In the genomic region with DNA sequence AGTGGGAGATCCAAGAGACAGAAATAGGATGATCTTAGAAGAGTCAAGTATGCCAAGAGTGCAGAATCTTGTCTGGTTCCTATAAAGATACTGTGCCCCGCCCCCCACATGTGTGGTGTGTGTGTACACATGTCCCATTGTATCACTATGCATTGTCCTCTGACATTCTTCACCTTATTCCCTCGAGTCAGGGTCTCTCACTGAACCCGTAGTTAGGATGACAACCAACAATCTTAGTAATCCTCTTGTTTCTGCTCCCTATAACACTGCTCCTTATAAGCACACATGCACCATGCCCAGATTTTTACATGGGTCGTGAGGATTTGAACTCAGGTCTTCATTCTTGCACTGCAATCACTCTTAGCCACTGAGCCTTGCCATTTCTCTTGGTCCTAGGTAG, we compare ENCODE assay signal across 26 mouse cellular contexts. TPM values are rescaled to one million over a fixed set of nuclear protein-coding genes. Genes with fewer than 3 reads are reported as not detected.
DNase-seq lines count a peak whose midpoint lies in the region; ATAC-seq and TF ChIP-seq lines count a peak whose summit lies in the region.
"Had no signal": no experiment of that assay in that cellular context is flagged by ENCODE, and none has a peak within 500 bp of the region (broad histone marks: within the 10 kb centered on the region; RNA-seq: fewer than 3 reads in every experiment).

No protein-coding gene starts in this region.

- peaks cover 17% of the 10 kb centered on the region for H3K36me3 ChIP-seq in erythroblast, embryonic 14.5 days (ENCODE audit: control insufficient read depth)
- peaks cover 6% of the 10 kb centered on the region; the same call in 1 of the 2 replicates for H3K36me3 ChIP-seq in liver, embryonic 13.5 days
- no peaks in the 10 kb centered on the region for H3K36me3 ChIP-seq in myocyte (ENCODE audit: control insufficient read depth, insufficient read depth)

- no peaks in the 10 kb centered on the region for H3K9me3 ChIP-seq in erythroblast, embryonic 14.5 days (ENCODE audit: control insufficient read depth, low read length)
- no peaks in the 10 kb centered on the region for H3K9me3 ChIP-seq in liver, embryonic 13.5 days (replicated peaks)
- H3K9me3 ChIP-seq: forebrain, embryonic 12.5 days; forebrain, embryonic 15.5 days; heart, embryonic 10.5 days; heart, embryonic 13.5 days had no signal

- peak overlapping the region; percentile 83; the same call in 1 of the 2 replicates for H3K9ac ChIP-seq in liver, embryonic 13.5 days

- no peak for TF ChIP-seq CTCF in cerebellum, adult 2 months (IDR thresholded peaks at IDR 0.05; ENCODE audit: borderline replicate concordance, insufficient read depth, low read depth, low read length)

- TF ChIP-seq POLR2A in cerebellum, adult 2 months (IDR thresholded peaks at IDR 0.05; ENCODE audit: borderline replicate concordance, insufficient read depth, low read length): no peak
- no peak for TF ChIP-seq POLR2A in myocyte (IDR thresholded peaks at IDR 0.05; ENCODE audit: insufficient read length, low read depth)

- H3K4me1 ChIP-seq in cerebellum, adult 2 months (ENCODE audit: control insufficient read depth, insufficient read depth, low read length): peaks cover 25% of the 10 kb centered on the region
- H3K4me1 ChIP-seq in erythroblast, embryonic 14.5 days (ENCODE audit: control insufficient read depth): peaks cover 39% of the 10 kb centered on the region
- peaks cover 31% of the 10 kb centered on the region for H3K4me1 ChIP-seq in liver, embryonic 13.5 days (replicated peaks)

- H3K4me3 ChIP-seq in cerebellum, adult 2 months (replicated peaks; ENCODE audit: insufficient read depth, low read depth, low read length): no peak overlapping the region
- H3K4me3 ChIP-seq in erythroblast, embryonic 14.5 days (replicated peaks): peak overlapping the region; percentile 93
- H3K4me3 ChIP-seq in liver, embryonic 13.5 days (replicated peaks): peak overlapping the region; percentile 88; the same call in 1 of the 2 replicates
- peak overlapping the region; percentile 77 for H3K4me3 ChIP-seq in myocyte

- H3K79me2 ChIP-seq in myocyte (ENCODE audit: control insufficient read depth, insufficient read depth): no peaks in the 10 kb centered on the region

- H3K27me3 ChIP-seq in cerebellum, adult 2 months (ENCODE audit: control insufficient read depth, insufficient read depth, low read length): no peaks in the 10 kb centered on the region
- H3K27me3 ChIP-seq in erythroblast, embryonic 14.5 days (ENCODE audit: control insufficient read depth): no peaks in the 10 kb centered on the region
- H3K27me3 ChIP-seq in liver, embryonic 13.5 days: no peaks in the 10 kb centered on the region
- H3K27me3 ChIP-seq in myocyte (ENCODE audit: control insufficient read depth, insufficient read depth, insufficient read length): no peaks in the 10 kb centered on the region
- H3K27me3 ChIP-seq: Patski had no signal

- peak overlapping the region; percentile 82 for H3K4me2 ChIP-seq in liver, embryonic 13.5 days
- H3K4me2 ChIP-seq in myocyte (ENCODE audit: low read depth): no peak overlapping the region

- no peak for ATAC-seq in erythroblast, adult 5-6 weeks (replicated peaks; ENCODE audit: low FRiP score, poor library complexity, severe bottlenecking)
- no peak for ATAC-seq in liver, embryonic 13.5 days (ENCODE audit: low read depth)
- ATAC-seq: forebrain, embryonic 15.5 days; hindbrain, postnatal 0 days; inflammation-experienced regulatory T-cells, adult 6 months; Patski had no signal

- H3ac ChIP-seq in myocyte (ENCODE audit: control insufficient read depth, insufficient read length): no peak overlapping the region

- DNase-seq in cerebellum, adult 11-12 months: peak; percentile 53
- DNase-seq in cerebellum, adult 2 months: no peak
- no peak for DNase-seq in liver, embryonic 13.5 days
- DNase-seq in thymus, postnatal 25 days: no peak
- DNase-seq in left cerebral cortex, adult 18-20 months (ENCODE audit: low spot score in 2 of 2): no peak
- DNase-seq: adrenal gland, postnatal 10 days; adrenal gland, postnatal 36 days; cerebellum, postnatal 14 days; gastrocnemius, postnatal 25 days; heart, adult 18-20 months; heart, postnatal 14 days; heart, postnatal 4 days had no signal

- H3K27ac ChIP-seq in cerebellum, adult 2 months (ENCODE audit: insufficient read depth, low read length): no peak overlapping the region
- H3K27ac ChIP-seq in liver, embryonic 13.5 days: no peak overlapping the region
- H3K27ac ChIP-seq: forebrain, embryonic 12.5 days; hindbrain, embryonic 14.5 days; hindbrain, postnatal 0 days had no signal

- WGBS in cerebellum, adult 2 months: 87% methylated on average over 4 of the region's 4 CpGs
- WGBS in liver, embryonic 13.5 days (ENCODE audit: insufficient replicate concordance): 74% methylated on average over 4 of the region's 4 CpGs

TF ChIP-seq in myocyte, 11 proteins besides CTCF, POLR2A, EP300 and RAD21:
- TF ChIP-seq MAX (IDR thresholded peaks at IDR 0.05; ENCODE audit: low read depth): no peak
- TF ChIP-seq SRF (IDR thresholded peaks at IDR 0.05; ENCODE audit: control insufficient read depth, insufficient read length, low read depth): no peak
- no peak for TF ChIP-seq POLR2AphosphoS2 (IDR thresholded peaks at IDR 0.05; ENCODE audit: insufficient read length, low read depth)
- no peak for TF ChIP-seq MYOG (IDR thresholded peaks at IDR 0.05; ENCODE audit: control insufficient read depth in 1 of 3, insufficient read depth in 1 of 3, insufficient read length in 2 of 3, low read depth in 2 of 3)
- no peak for TF ChIP-seq USF1 (IDR thresholded peaks at IDR 0.05; ENCODE audit: low read depth)
- TF ChIP-seq MYOD1 (IDR thresholded peaks at IDR 0.05; ENCODE audit: control insufficient read depth in 1 of 3, insufficient read length in 2 of 3, low read depth in 2 of 3): no peak
- TF ChIP-seq E2F4 (IDR thresholded peaks at IDR 0.05; ENCODE audit: insufficient read depth): no peak
- TF ChIP-seq REST (IDR thresholded peaks at IDR 0.05; ENCODE audit: insufficient read depth, insufficient read length): no peak
- no peak for TF ChIP-seq CEBPB (IDR thresholded peaks at IDR 0.05; ENCODE audit: insufficient read depth, poor library complexity, severe bottlenecking)

RNA-seq across cellular contexts. Expression of a gene that starts 1.7 kb away (rescaled TPM):
- 53.0 and 54.0 TPM in 2 replicates for polyA plus RNA-seq in cerebellum, adult 2 months (2012; rRNA removed)
- 2.6 and 3.9 TPM in 2 replicates for polyA plus RNA-seq in erythroblast, embryonic 14.5 days (2012)
- 1.7 and 1.9 TPM in 2 replicates for total RNA-seq in erythroblast, adult 5-6 weeks (2015; ENCODE audit: low replicate concordance)
- total RNA-seq in erythroblast, adult 5-6 weeks (2017; ENCODE audit: low replicate concordance): 9.1 and 12.3 TPM in 2 replicates
- polyA plus RNA-seq in liver, embryonic 13.5 days (2015; fragmentation: Nextera tagmentation; extraction: Ambion mirVana): 14.8 and 15.4 TPM in 2 replicates
- polyA plus RNA-seq in myocyte (2012; fragmentation: generic; extraction: Trizol): 20.0 TPM
- total RNA-seq in left cerebral cortex, adult 18-20 months (2021): 10 to 100 TPM; 42.1 to 50.6 TPM

RNA-seq across cellular contexts. Expression of a gene that starts 24.4 kb away (rescaled TPM):
- polyA plus RNA-seq in cerebellum, adult 2 months (2012; rRNA removed): 2.2 and 5.1 TPM in 2 replicates
- polyA plus RNA-seq in erythroblast, embryonic 14.5 days (2012): not detected in 2 replicates
- not detected in 2 replicates for total RNA-seq in erythroblast, adult 5-6 weeks (2015; ENCODE audit: low replicate concordance)
- total RNA-seq in erythroblast, adult 5-6 weeks (2017; ENCODE audit: low replicate concordance): 1.3 TPM in 1 of 2 replicates, not detected in the other
- polyA plus RNA-seq in liver, embryonic 13.5 days (2015; fragmentation: Nextera tagmentation; extraction: Ambion mirVana): 0.19 and 0.21 TPM in 2 replicates
- 0.02 TPM for polyA plus RNA-seq in myocyte (2012; fragmentation: generic; extraction: Trizol)
- total RNA-seq in left cerebral cortex, adult 18-20 months (2021): under 1 TPM; 0.45 to 0.81 TPM
- total RNA-seq: adrenal gland, adult 18-20 months; adrenal gland, postnatal 10 days; adrenal gland, postnatal 36 days; gastrocnemius, adult 8-10 months; gastrocnemius, postnatal 25 days; heart, adult 18-20 months; heart, postnatal 4 days had no signal
- polyA plus RNA-seq: embryonic facial prominence, embryonic 11.5 days; heart, embryonic 10.5 days; heart, embryonic 13.5 days; inflammation-experienced regulatory T-cells, adult 6 months had no signal
